Mouse (Mus musculus): ENCODE measurements around the gene Col8a2. TPM values are rescaled to one million over a fixed set of nuclear protein-coding genes. Genes with fewer than 3 reads are reported as not detected.
A peak's percentile ranks its signal among the peaks of the same experiment; 100 is the strongest.

The Col8a2 gene
- total and polyA plus RNA-seq, 3 experiments = 0.05 TPM; not detected in 2

DNA sequence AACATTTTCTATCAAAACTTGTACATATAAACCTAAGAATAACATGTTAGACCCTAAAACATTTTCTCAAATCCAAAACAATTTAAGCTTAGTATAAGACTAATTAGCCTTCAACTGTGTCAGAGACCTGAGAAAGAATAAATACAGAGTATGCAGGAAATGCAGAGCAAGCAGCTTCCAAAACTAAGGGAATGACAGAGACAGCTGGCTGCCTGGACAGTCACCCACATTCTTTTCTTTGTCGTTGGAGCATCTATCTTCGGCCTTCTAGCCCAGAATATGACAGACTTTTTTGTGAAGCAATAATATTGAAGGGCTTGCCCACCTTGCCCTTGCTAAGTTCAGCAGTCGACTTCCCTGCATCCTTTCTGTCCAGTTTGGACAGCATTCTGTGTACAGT lies 17.3 kb upstream of the Col8a2 start:
- ATAC-seq (ENCODE audit: extremely low read depth, insufficient number of reproducible peaks, low FRiP score, poor library complexity, severe bottlenecking) = no peak
- peaks cover 75% of the 10 kb centered on the region for H3K36me3 ChIP-seq (replicated peaks)

DNA sequence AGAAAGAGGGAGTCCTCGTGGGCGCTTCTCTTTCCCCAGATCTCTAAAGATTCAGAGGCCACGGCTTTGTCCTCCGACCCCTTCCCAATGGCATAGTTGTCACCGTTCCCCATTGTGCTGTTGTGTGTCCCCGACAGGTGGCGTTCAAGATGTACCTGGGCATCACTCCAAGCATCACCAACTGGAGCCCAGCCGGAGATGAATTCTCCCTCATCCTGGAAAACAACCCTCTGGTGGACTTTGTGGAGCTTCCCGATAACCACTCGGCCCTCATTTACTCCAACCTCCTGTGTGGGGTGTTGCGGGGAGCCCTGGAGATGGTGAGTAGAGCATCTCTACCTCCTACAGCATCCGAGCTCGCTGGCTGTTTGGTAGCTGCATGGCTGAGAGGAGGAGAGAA lies 12.8 kb upstream of the Col8a2 start:
- H3K9me3 ChIP-seq (replicated peaks) = no peaks in the 10 kb centered on the region
- H3K4me1 ChIP-seq (ENCODE audit: insufficient read depth, low read depth, low read length) = peaks cover 7% of the 10 kb centered on the region
- ATAC-seq (ENCODE audit: extremely low read depth, insufficient number of reproducible peaks, low FRiP score, poor library complexity, severe bottlenecking) = no peak
- no peak overlapping the region for H3K4me3 ChIP-seq (ENCODE audit: low read depth, low read length)
- H3K36me3 ChIP-seq (replicated peaks) = peaks cover 57% of the 10 kb centered on the region
- no peak for DNase-seq (ENCODE audit: low spot score)
- TF ChIP-seq TAL1 (conservative IDR thresholded peaks at IDR 0.05; ENCODE audit: low read depth, low read length) = no peak
- no peak for TF ChIP-seq POLR2AphosphoS5 (IDR thresholded peaks at IDR 0.05; ENCODE audit: insufficient replicate concordance, low read depth, low read length)
- no peaks in the 10 kb centered on the region for H3K27me3 ChIP-seq (ENCODE audit: insufficient read depth, low read length)

More for the DNA sequence above, 17.3 kb upstream of the Col8a2 start:
- no peaks in the 10 kb centered on the region for H3K9me3 ChIP-seq (replicated peaks)
- TF ChIP-seq POLR2AphosphoS5 (IDR thresholded peaks at IDR 0.05; ENCODE audit: insufficient replicate concordance, low read depth, low read length) = no peak
- no peak for TF ChIP-seq CTCF (IDR thresholded peaks at IDR 0.05; ENCODE audit: low read depth, low read length)
- TF ChIP-seq GATA2 (IDR thresholded peaks at IDR 0.05; ENCODE audit: borderline replicate concordance, low read depth, low read length) = no peak
- TF ChIP-seq TAL1 (conservative IDR thresholded peaks at IDR 0.05; ENCODE audit: low read depth, low read length) = no peak
- TF ChIP-seq GATA1 (IDR thresholded peaks at IDR 0.05; ENCODE audit: borderline replicate concordance, low read length) = no peak
- H3K27me3 ChIP-seq (ENCODE audit: insufficient read depth, low read length) = no peaks in the 10 kb centered on the region
- DNase-seq (ENCODE audit: low spot score) = no peak
- H3K4me3 ChIP-seq (ENCODE audit: low read depth, low read length) = no peak overlapping the region
- H3K4me1 ChIP-seq (ENCODE audit: insufficient read depth, low read depth, low read length) = peaks cover 2% of the 10 kb centered on the region; the same call in 1 of the 2 replicates

DNA sequence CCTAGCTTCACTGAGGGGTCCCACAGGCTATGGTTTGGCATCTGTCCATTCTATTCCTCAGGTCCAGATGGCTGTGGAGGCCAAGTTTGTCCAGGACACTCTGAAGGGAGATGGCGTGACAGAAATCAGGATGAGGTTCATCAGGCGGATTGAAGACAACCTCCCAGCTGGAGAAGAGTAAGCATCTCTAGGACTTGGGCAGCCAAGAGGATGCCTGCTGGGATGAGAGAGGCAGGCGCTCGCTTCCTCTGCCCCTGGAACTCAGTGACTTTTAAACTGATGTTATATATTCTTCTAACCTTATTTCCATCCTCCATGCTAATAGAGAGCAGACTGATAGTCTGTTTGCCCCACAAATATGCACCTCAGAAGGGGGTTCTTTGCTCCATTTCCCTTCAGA lies 11.5 kb upstream of the Col8a2 start:
- DNase-seq (ENCODE audit: low spot score) (no peak), ATAC-seq (ENCODE audit: extremely low read depth, insufficient number of reproducible peaks, low FRiP score, poor library complexity, severe bottlenecking) (no peak)
- H3K4me3 ChIP-seq (ENCODE audit: low read depth, low read length) = no peak overlapping the region
- TF ChIP-seq TAL1 (conservative IDR thresholded peaks at IDR 0.05; ENCODE audit: low read depth, low read length) = no peak
- TF ChIP-seq POLR2AphosphoS5 (IDR thresholded peaks at IDR 0.05; ENCODE audit: insufficient replicate concordance, low read depth, low read length) = no peak
- TF ChIP-seq GATA2 (IDR thresholded peaks at IDR 0.05; ENCODE audit: borderline replicate concordance, low read depth, low read length) = no peak
- no peak for TF ChIP-seq CTCF (IDR thresholded peaks at IDR 0.05; ENCODE audit: low read depth, low read length)
- no peak for TF ChIP-seq GATA1 (IDR thresholded peaks at IDR 0.05; ENCODE audit: borderline replicate concordance, low read length)
- no peaks in the 10 kb centered on the region; the same call in 1 of the 2 replicates for H3K27me3 ChIP-seq (ENCODE audit: insufficient read depth, low read length)
- H3K4me1 ChIP-seq (ENCODE audit: insufficient read depth, low read depth, low read length) = peaks cover 7% of the 10 kb centered on the region
- H3K36me3 ChIP-seq (replicated peaks) = peaks cover 55% of the 10 kb centered on the region
- H3K9me3 ChIP-seq (replicated peaks) = no peaks in the 10 kb centered on the region

DNA sequence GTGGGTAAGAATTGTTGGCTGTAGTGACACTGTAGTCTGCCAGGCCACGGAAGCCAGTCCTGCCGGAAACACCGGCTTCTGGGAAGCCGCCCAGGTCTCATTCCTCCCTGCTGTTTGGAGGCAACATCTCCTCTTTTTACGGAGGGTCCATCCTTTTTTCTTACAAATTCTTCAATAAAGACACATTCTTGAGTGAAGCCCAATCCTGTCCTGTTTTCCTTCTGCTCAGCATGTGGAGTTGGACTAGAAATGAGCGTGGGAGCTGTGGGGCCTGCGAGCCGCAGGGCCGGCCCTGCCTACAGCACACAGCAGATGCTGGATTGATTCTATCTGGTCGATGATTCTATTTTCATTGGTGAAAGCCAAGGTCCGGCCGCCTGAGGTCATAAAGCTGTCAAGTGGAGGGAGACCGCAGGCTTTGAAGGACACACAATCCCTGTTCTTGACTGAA lies 10.9 kb upstream of the Col8a2 start:
- Histone ChIP-seq H3K4me3 (ENCODE audit: low read depth, low read length) (no peak overlapping the region), H3K4me1 (ENCODE audit: insufficient read depth, low read depth, low read length) (peaks cover 7% of the 10 kb centered on the region), H3K36me3 (replicated peaks) (peaks cover 50% of the 10 kb centered on the region), H3K27me3 (ENCODE audit: insufficient read depth, low read length) (no peaks in the 10 kb centered on the region; the same call in none of the 2 replicates), H3K9me3 (replicated peaks) (no peaks in the 10 kb centered on the region)
- DNase-seq (ENCODE audit: low spot score) (no peak), ATAC-seq (ENCODE audit: extremely low read depth, insufficient number of reproducible peaks, low FRiP score, poor library complexity, severe bottlenecking) (no peak)
- TF ChIP-seq TAL1 (conservative IDR thresholded peaks at IDR 0.05; ENCODE audit: low read depth, low read length) (no peak), GATA1 (IDR thresholded peaks at IDR 0.05; ENCODE audit: borderline replicate concordance, low read length) (no peak), GATA2 (IDR thresholded peaks at IDR 0.05; ENCODE audit: borderline replicate concordance, low read depth, low read length) (no peak)

DNA sequence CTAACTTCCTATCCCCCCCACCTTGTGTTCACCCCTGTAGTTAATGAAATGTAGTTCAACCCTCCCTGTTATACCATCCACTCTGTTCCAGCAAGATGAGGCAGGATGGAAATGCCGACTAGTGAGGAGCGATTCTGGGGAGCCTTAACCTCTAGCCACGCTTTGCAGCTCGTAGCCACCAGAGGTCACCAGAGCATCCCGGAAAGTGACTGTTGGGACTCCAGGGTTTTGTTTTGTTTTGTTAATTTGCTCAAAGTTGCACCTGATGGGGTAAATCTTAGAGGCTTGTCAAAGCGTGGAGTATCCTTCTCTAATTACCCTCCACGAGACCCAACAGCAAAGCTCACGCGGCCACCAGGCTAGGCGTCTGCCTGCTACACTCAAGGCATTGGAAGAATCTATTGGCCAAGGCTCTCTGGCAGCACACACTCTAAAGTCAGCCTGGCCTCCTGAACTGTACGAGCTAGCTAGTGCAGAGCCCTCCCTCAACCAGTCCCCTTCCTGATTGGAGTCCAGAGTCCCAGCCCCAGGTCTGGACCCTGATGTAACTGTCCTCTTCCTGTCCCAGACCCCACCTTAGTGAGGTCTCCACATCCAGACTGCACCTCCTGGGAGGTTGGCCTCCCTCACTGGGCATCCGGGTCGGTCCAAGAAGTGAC lies 8.6 kb upstream of the Col8a2 start:
- no peaks in the 10 kb centered on the region for H3K9me3 ChIP-seq (replicated peaks)
- peaks cover 7% of the 10 kb centered on the region for H3K4me1 ChIP-seq (ENCODE audit: insufficient read depth, low read depth, low read length)
- DNase-seq (ENCODE audit: low spot score) (peak; percentile 62), ATAC-seq (ENCODE audit: extremely low read depth, insufficient number of reproducible peaks, low FRiP score, poor library complexity, severe bottlenecking) (peak; percentile 45; the same call in 1 of the 2 replicates)
- no peak for TF ChIP-seq GATA1 (IDR thresholded peaks at IDR 0.05; ENCODE audit: borderline replicate concordance, low read length)
- TF ChIP-seq CTCF (IDR thresholded peaks at IDR 0.05; ENCODE audit: low read depth, low read length) = peak; percentile 10; the same call in 1 of the 2 replicates
- no peak overlapping the region for H3K4me3 ChIP-seq (ENCODE audit: low read depth, low read length)
- H3K36me3 ChIP-seq (replicated peaks) = peaks cover 32% of the 10 kb centered on the region
- peaks cover 6% of the 10 kb centered on the region for H3K27me3 ChIP-seq (ENCODE audit: insufficient read depth, low read length)

DNA sequence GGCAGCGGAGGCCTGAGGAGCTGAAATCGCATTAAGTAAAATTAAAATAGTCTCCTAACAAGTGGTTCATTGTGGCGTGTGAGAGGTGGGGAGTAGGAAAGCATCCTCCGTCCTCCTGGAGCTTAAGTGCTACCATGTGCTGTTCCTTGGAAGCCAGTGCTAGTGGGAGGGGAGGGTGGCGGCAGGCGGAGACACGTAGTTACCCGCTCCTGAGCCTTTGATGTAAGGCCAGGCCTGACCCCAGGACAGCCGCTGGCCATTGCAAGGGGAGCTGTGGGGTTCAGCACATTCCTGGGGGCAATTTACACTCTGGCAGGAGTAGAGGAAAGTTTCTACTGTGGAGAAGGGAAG lies 8.1 kb upstream of the Col8a2 start:
- peaks cover 11% of the 10 kb centered on the region for H3K27me3 ChIP-seq (ENCODE audit: insufficient read depth, low read length)
- peaks cover 9% of the 10 kb centered on the region for H3K4me1 ChIP-seq (ENCODE audit: insufficient read depth, low read depth, low read length)
- H3K9me3 ChIP-seq (replicated peaks) = no peaks in the 10 kb centered on the region
- ATAC-seq (ENCODE audit: extremely low read depth, insufficient number of reproducible peaks, low FRiP score, poor library complexity, severe bottlenecking) (no peak), DNase-seq (ENCODE audit: low spot score) (no peak)
- no peak overlapping the region for H3K4me3 ChIP-seq (ENCODE audit: low read depth, low read length)
- H3K36me3 ChIP-seq (replicated peaks) = peaks cover 27% of the 10 kb centered on the region
- TF ChIP-seq POLR2AphosphoS5 (IDR thresholded peaks at IDR 0.05; ENCODE audit: insufficient replicate concordance, low read depth, low read length) = no peak
- no peak for TF ChIP-seq GATA2 (IDR thresholded peaks at IDR 0.05; ENCODE audit: borderline replicate concordance, low read depth, low read length)

DNA sequence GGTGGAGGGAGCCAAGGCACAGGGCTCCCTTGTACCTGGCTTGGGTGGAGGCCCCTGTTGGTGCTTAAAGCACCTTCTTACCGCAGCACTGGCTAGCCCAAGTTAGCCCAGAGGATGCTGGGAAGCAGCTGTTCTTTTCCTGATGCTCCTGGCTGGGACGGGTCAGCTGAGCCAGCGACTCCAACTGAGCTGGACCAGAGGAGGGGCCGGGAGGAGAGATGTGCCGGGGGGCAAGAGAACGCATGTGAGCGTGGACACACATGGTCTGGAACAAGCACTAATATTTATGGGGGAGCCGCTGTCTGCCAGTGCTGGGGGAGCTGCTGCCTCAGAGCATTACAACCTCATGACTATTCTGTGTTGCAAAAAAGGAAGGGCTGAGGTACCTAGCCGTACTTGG lies 7.6 kb upstream of the Col8a2 start:
- TF ChIP-seq GATA2 (IDR thresholded peaks at IDR 0.05; ENCODE audit: borderline replicate concordance, low read depth, low read length) = no peak
- no peak overlapping the region for H3K4me3 ChIP-seq (ENCODE audit: low read depth, low read length)
- ATAC-seq (ENCODE audit: extremely low read depth, insufficient number of reproducible peaks, low FRiP score, poor library complexity, severe bottlenecking) = no peak
- no peaks in the 10 kb centered on the region for H3K9me3 ChIP-seq (replicated peaks)
- H3K36me3 ChIP-seq (replicated peaks) = peaks cover 23% of the 10 kb centered on the region
- peaks cover 15% of the 10 kb centered on the region for H3K27me3 ChIP-seq (ENCODE audit: insufficient read depth, low read length)
- DNase-seq (ENCODE audit: low spot score) = no peak
- peaks cover 9% of the 10 kb centered on the region for H3K4me1 ChIP-seq (ENCODE audit: insufficient read depth, low read depth, low read length)
